Comparison of ENCODE assay signal across 8 mouse cellular contexts in genomic region chr10:83724351-83725059, GRCm38 (mm10). TPM values are rescaled to one million over a fixed set of nuclear protein-coding genes. Genes with fewer than 3 reads are reported as not detected.
DNase-seq lines count a peak whose midpoint lies in the region; ATAC-seq and TF ChIP-seq lines count a peak whose summit lies in the region.

No protein-coding gene starts in this region.

- no peak overlapping the region for H3K27ac ChIP-seq in hindbrain, embryonic 11.5 days (ENCODE audit: low read depth, low read length)
- H3K27ac ChIP-seq in hindbrain, embryonic 10.5 days, result no peak overlapping the region
- H3K27ac ChIP-seq in neural tube, embryonic 15.5 days (replicated peaks), result no peak overlapping the region
- H3K27ac ChIP-seq in heart, embryonic 11.5 days (ENCODE audit: low read depth, low read length), result no peak overlapping the region

- H3K4me3 ChIP-seq in hindbrain, embryonic 11.5 days (ENCODE audit: low read depth, low read length), result no peak overlapping the region
- no peak overlapping the region for H3K4me3 ChIP-seq in hindbrain, embryonic 10.5 days
- H3K4me3 ChIP-seq in neural tube, embryonic 15.5 days (replicated peaks), result 0 out of 2 replicates have a peak overlapping the region, but pooled peaks have one; percentile 75
- H3K4me3 ChIP-seq in heart, embryonic 11.5 days (ENCODE audit: low read depth, low read length), result no peak overlapping the region

- DNase-seq in hindbrain, embryonic 11.5 days (ENCODE audit: low spot score), result peak; percentile 40
- no peak for DNase-seq in hindbrain, embryonic 10.5 days (ENCODE audit: low spot score)
- no peak for DNase-seq in neural tube, embryonic 10.5 days (ENCODE audit: extremely low spot score, low spot score)
- no peak for DNase-seq in brain, embryonic 14.5 days (ENCODE audit: low read depth)
- DNase-seq in splenic B cell, adult 2 months (ENCODE audit: low read depth, low spot score), result peak; percentile 16
- no peak for DNase-seq in kidney, postnatal 14 days

- TF ChIP-seq POLR2A in brain, embryonic 14.5 days (IDR thresholded peaks at IDR 0.05; ENCODE audit: borderline replicate concordance, extremely low read depth, insufficient read depth, insufficient read length, poor library complexity, severe bottlenecking), result no peak

- H3K4me2 ChIP-seq in hindbrain, embryonic 11.5 days (replicated peaks; ENCODE audit: low read depth, low read length), result no peak overlapping the region
- no peak overlapping the region for H3K4me2 ChIP-seq in neural tube, embryonic 15.5 days
- H3K4me2 ChIP-seq in heart, embryonic 11.5 days, result no peak overlapping the region

- H3K9ac ChIP-seq in hindbrain, embryonic 11.5 days (ENCODE audit: low read depth, low read length), result no peak overlapping the region
- no peak overlapping the region for H3K9ac ChIP-seq in neural tube, embryonic 15.5 days (replicated peaks)
- H3K9ac ChIP-seq in heart, embryonic 11.5 days (ENCODE audit: low read depth, low read length), result no peak overlapping the region

- 83% methylated on average over 15 of the region's 15 CpGs for WGBS in hindbrain, embryonic 11.5 days
- 85% methylated on average over 15 of the region's 15 CpGs for WGBS in hindbrain, embryonic 10.5 days
- 85% methylated on average over 15 of the region's 15 CpGs for WGBS in neural tube, embryonic 15.5 days
- 84% methylated on average over 15 of the region's 15 CpGs for WGBS in heart, embryonic 11.5 days (ENCODE audit: insufficient replicate concordance)

- no peaks in the 10 kb centered on the region for H3K9me3 ChIP-seq in hindbrain, embryonic 11.5 days (ENCODE audit: control insufficient read depth, low read length)
- peaks cover 5% of the 10 kb centered on the region; the same call in 1 of the 2 replicates for H3K9me3 ChIP-seq in hindbrain, embryonic 10.5 days
- no peaks in the 10 kb centered on the region for H3K9me3 ChIP-seq in neural tube, embryonic 15.5 days (replicated peaks)
- H3K9me3 ChIP-seq in heart, embryonic 11.5 days (replicated peaks; ENCODE audit: control insufficient read depth, low read length), result 0 out of 2 replicates have a peak, but pooled peaks cover 2% of the 10 kb centered on the region

- no peaks in the 10 kb centered on the region for H3K27me3 ChIP-seq in hindbrain, embryonic 11.5 days (ENCODE audit: control insufficient read depth, insufficient read depth, low read length)
- H3K27me3 ChIP-seq in hindbrain, embryonic 10.5 days (ENCODE audit: insufficient read depth, poor library complexity, severe bottlenecking), result 0 out of 2 replicates have a peak, but pooled peaks cover 7% of the 10 kb centered on the region
- 0 out of 2 replicates have a peak, but pooled peaks cover 2% of the 10 kb centered on the region for H3K27me3 ChIP-seq in neural tube, embryonic 15.5 days (replicated peaks)
- H3K27me3 ChIP-seq in splenic B cell, adult 2 months (ENCODE audit: control insufficient read depth, insufficient read depth, low read length, poor library complexity, severe bottlenecking), result no peaks in the 10 kb centered on the region
- H3K27me3 ChIP-seq in heart, embryonic 11.5 days (ENCODE audit: control insufficient read depth, insufficient read depth, low read length), result no peaks in the 10 kb centered on the region

- no peaks in the 10 kb centered on the region; the same call in 1 of the 2 replicates for H3K4me1 ChIP-seq in hindbrain, embryonic 11.5 days (replicated peaks; ENCODE audit: control insufficient read depth, insufficient read depth, low read length)
- peaks cover 18% of the 10 kb centered on the region for H3K4me1 ChIP-seq in hindbrain, embryonic 10.5 days (replicated peaks)
- peaks cover 20% of the 10 kb centered on the region for H3K4me1 ChIP-seq in neural tube, embryonic 15.5 days
- H3K4me1 ChIP-seq in heart, embryonic 11.5 days (ENCODE audit: control insufficient read depth, insufficient read depth, low read length), result peaks cover 2% of the 10 kb centered on the region; the same call in 1 of the 2 replicates

- no peaks in the 10 kb centered on the region for H3K36me3 ChIP-seq in hindbrain, embryonic 11.5 days (ENCODE audit: control insufficient read depth, insufficient read depth, low read length)
- H3K36me3 ChIP-seq in hindbrain, embryonic 10.5 days, result no peaks in the 10 kb centered on the region
- H3K36me3 ChIP-seq in neural tube, embryonic 15.5 days, result no peaks in the 10 kb centered on the region
- no peaks in the 10 kb centered on the region for H3K36me3 ChIP-seq in splenic B cell, adult 2 months (ENCODE audit: control insufficient read depth, insufficient read depth, low read length, poor library complexity, severe bottlenecking)
- H3K36me3 ChIP-seq in heart, embryonic 11.5 days (ENCODE audit: control insufficient read depth, insufficient read depth, low read length), result no peaks in the 10 kb centered on the region

- ATAC-seq in hindbrain, embryonic 11.5 days (ENCODE audit: low FRiP score), result no peak
- ATAC-seq in neural tube, embryonic 15.5 days (ENCODE audit: low FRiP score), result no peak
- ATAC-seq in heart, embryonic 11.5 days (replicated peaks; ENCODE audit: insufficient number of reproducible peaks, low FRiP score, low TSS enrichment), result no peak

- TF ChIP-seq CTCF in brain, embryonic 14.5 days (IDR thresholded peaks at IDR 0.05; ENCODE audit: borderline replicate concordance, extremely low read depth, insufficient read depth, insufficient read length), result peak; percentile 52; the same call in 1 of the 2 replicates

RNA-seq across cellular contexts. Expression of gene 1500009L16Rik, which starts 1.8 kb away (rescaled TPM):
- 39.3 and 50.8 TPM in 2 replicates for polyA plus RNA-seq in hindbrain, embryonic 11.5 days (2014; fragmentation: Nextera tagmentation; extraction: Ambion mirVana)
- polyA plus RNA-seq in hindbrain, embryonic 10.5 days (2016; fragmentation: Nextera tagmentation; extraction: Ambion mirVana), result 41.6 and 45.4 TPM in 2 replicates
- polyA plus RNA-seq in neural tube, embryonic 15.5 days (2015; fragmentation: Nextera tagmentation; extraction: Ambion mirVana), result 102 and 103 TPM in 2 replicates
- polyA plus RNA-seq in brain, embryonic 14.5 days (2012; rRNA removed), result 32.4 and 32.6 TPM in 2 replicates
- 20.2 and 20.5 TPM in 2 replicates for polyA plus RNA-seq in heart, embryonic 11.5 days (2014; fragmentation: Nextera tagmentation; extraction: Ambion mirVana)

Comparison
In these comparisons a context has a peak if more than half of its experiments do, and no peak if none do; other contexts are left out.
1. DNase-seq: peak in hindbrain, embryonic 11.5 days (single experiment) and splenic B cell, adult 2 months (single experiment); none in hindbrain, embryonic 10.5 days (single experiment), neural tube, embryonic 10.5 days (single experiment), brain, embryonic 14.5 days (single experiment) and kidney, postnatal 14 days (single experiment).